Mouse (Mus musculus) heart, embryonic 14.5 days (tissue): ENCODE measurements around the gene Il6st. TPM values are rescaled to one million over a fixed set of nuclear protein-coding genes. Genes with fewer than 3 reads are reported as not detected.

Experiments
- ATAC-seq: fragments of 200-750 bp; cut with Nextera tagmentation; 2 replicates; pipeline ENCODE4 v1.8.0; 2017; ENCODE audit warnings: low read depth, moderate TSS enrichment; ENCODE audit not compliant: insufficient number of reproducible peaks, insufficient read depth, low FRiP score
- H3K27ac ChIP-seq, 2 experiments: fragments of 200-500 bp in 1 of 2; fragments of 300-500 bp in 1 of 2; sonication (generic) in 1 of 2; replicated peaks in 1 of 2; 2 replicates each; pipeline ENCODE4 v1.5.1; 2012 to 2014; ENCODE audit warnings: low read depth in 2 of 2, low read length in 2 of 2, control low read depth in 1 of 2, mild to moderate bottlenecking in 1 of 2, mixed read lengths in 1 of 2; ENCODE audit not compliant: control insufficient read depth in 1 of 2, insufficient read depth in 1 of 2
- H3K27me3 ChIP-seq: fragments of 300-500 bp; sonication (generic); 2 replicates; pipeline ENCODE4 v1.6.1; 2014; ENCODE audit warnings: mild to moderate bottlenecking, low read length, control low read depth; ENCODE audit not compliant: control insufficient read depth, insufficient read depth
- H3K36me3 ChIP-seq: fragments of 300-500 bp; sonication (generic); 2 replicates; pipeline ENCODE4 v1.6.1; 2014; ENCODE audit warnings: mild to moderate bottlenecking, control low read depth, low read length, mixed read lengths; ENCODE audit not compliant: control insufficient read depth, insufficient read depth
- H3K4me1 ChIP-seq, 2 experiments: fragments of 200-500 bp in 1 of 2; fragments of 300-500 bp in 1 of 2; sonication (generic) in 1 of 2; 2 replicates each; pipeline ENCODE4 v1.6.1; 2012 to 2014; ENCODE audit warnings: low read length in 2 of 2, control low read depth in 1 of 2, mixed read lengths in 1 of 2; ENCODE audit not compliant: control insufficient read depth in 2 of 2, insufficient read depth in 2 of 2
- H3K4me2 ChIP-seq: fragments of 300-500 bp; sonication (generic); 2 replicates; pipeline ENCODE4 v1.6.1; 2014; ENCODE audit warnings: mild to moderate bottlenecking, low read length
- H3K4me3 ChIP-seq, 2 experiments: fragments of 200-500 bp in 1 of 2; fragments of 300-500 bp in 1 of 2; sonication (generic) in 1 of 2; 2 replicates each; pipeline ENCODE4 v1.5.1; 2012 to 2014; ENCODE audit warnings: low read length in 2 of 2, mild to moderate bottlenecking in 2 of 2, control low read depth in 1 of 2, low read depth in 1 of 2, moderate library complexity in 1 of 2; ENCODE audit not compliant: control insufficient read depth in 1 of 2, insufficient read depth in 1 of 2
- H3K9ac ChIP-seq: fragments of 300-500 bp; sonication (generic); 2 replicates; pipeline ENCODE4 v1.6.1; 2014; ENCODE audit warnings: mild to moderate bottlenecking, low read length
- H3K9me3 ChIP-seq: fragments of 300-500 bp; sonication (generic); 2 replicates; pipeline ENCODE4 v1.6.1; 2016; ENCODE audit warnings: low read length, control low read depth; ENCODE audit not compliant: control insufficient read depth
- WGBS: fragments of 180-500 bp; shearing (Covaris S2); extraction: QIAGEN DNeasy Blood & Tissue Kit; methylation state at CpG from one replicate; pipeline ENCODE4 v1.1.7; 2014; 5-methylcytosine and 5-hydroxymethylcytosine counted together
- polyA plus RNA-seq: library from polyadenylated mRNA; unstranded; fragments of >200 nt; fragmentation: Nextera tagmentation; extraction: Ambion mirVana; gene quantifications from 2 replicates; pipeline ENCODE4 v1.2.1, GENCODE M21; 2014

Gene Il6st
- polyA plus RNA-seq, 1 experiment from 2014 or later, result 60.6 TPM

GRCm38 (mm10) chr13:112436288-112436687 lies 27.6 kb upstream of the Il6st start:
- no peak for ATAC-seq

DNA sequence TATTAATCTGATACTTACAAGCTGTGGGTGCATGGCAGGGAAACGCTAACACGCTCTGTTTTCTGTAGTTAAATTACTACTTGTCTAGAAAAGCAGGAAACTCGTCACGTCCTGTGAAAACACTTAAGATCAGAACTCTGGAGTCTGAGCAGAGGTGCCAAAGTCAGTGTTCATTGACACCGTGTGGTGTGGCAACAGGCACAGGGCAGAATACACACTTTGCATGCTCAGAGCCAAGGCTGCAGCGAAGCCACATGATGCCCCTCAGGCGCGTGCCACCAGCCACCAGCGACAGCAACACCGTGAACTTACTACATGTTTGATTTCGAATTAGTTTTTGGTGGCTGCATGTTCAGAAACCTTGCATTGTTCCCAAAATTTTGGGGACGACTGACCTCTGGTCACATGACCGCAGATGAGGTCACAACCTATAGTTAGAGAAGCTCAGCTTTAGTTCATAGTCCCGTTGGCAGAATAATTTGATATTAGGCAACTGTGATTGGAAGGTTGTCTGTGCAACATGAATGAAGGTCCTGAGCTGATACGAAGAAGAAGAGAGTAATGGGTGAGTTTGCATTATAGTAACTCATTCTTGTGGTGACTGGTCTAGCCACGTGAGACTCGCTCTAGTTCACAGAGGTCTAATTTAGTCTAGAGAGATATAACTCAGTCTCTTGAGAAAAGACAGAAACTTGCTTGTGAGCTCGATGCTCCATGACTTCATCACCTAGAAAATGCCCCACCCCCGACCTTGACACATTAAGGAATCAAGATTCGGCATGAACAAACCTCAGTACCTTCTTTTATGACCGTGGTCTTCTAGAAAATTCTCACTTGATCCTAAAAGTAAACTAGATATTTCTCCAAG lies 25.6 kb upstream of the Il6st start:
- 79% methylated on average over 21 of the region's 21 CpGs for WGBS
- H3K27ac ChIP-seq, result no peak overlapping the region
- no peak overlapping the region for H3K4me2 ChIP-seq

More at GRCm38 (mm10) chr13:112436288-112436687, 27.6 kb upstream of the Il6st start:
- H3K27me3 ChIP-seq, result no peaks in the 10 kb centered on the region
- H3K36me3 ChIP-seq, result no peaks in the 10 kb centered on the region
- H3K4me1 ChIP-seq, result peaks cover 21 to 34% of the 10 kb centered on the region in 2 experiments
- no peak overlapping the region for H3K4me2 ChIP-seq
- WGBS, result 86% methylated on average over 7 of the region's 7 CpGs
- no peak overlapping the region for H3K9ac ChIP-seq
- H3K9me3 ChIP-seq, result no peaks in the 10 kb centered on the region
- H3K4me3 ChIP-seq, result no peak overlapping the region
- H3K27ac ChIP-seq, result no peak overlapping the region

GRCm38 (mm10) chr13:112439105-112439818 lies 24.6 kb upstream of the Il6st start:
- H3K4me1 ChIP-seq, result peaks cover 16 to 24% of the 10 kb centered on the region in 2 experiments
- H3K4me3 ChIP-seq, result peak overlapping the region in 1 of 2 experiments; percentile 26; a peak in 3 of 4 replicates
- H3K36me3 ChIP-seq, result no peaks in the 10 kb centered on the region
- whole genome bisulfite sequencing, result 14% methylated on average over 15 of the region's 15 CpGs
- no peaks in the 10 kb centered on the region for H3K9me3 ChIP-seq
- no peaks in the 10 kb centered on the region for H3K27me3 ChIP-seq
- ATAC-seq, result peak; percentile 59
- H3K9ac ChIP-seq, result peak overlapping the region; percentile 50
- peak overlapping the region; percentile 77 to 84 for H3K27ac ChIP-seq
- peak overlapping the region; percentile 65 for H3K4me2 ChIP-seq

More for the DNA sequence above, 25.6 kb upstream of the Il6st start:
- no peaks in the 10 kb centered on the region for H3K27me3 ChIP-seq
- H3K4me3 ChIP-seq, result no peak overlapping the region
- no peaks in the 10 kb centered on the region for H3K9me3 ChIP-seq
- H3K9ac ChIP-seq, result no peak overlapping the region
- no peaks in the 10 kb centered on the region for H3K36me3 ChIP-seq
- H3K4me1 ChIP-seq, result peaks cover 19 to 27% of the 10 kb centered on the region in 2 experiments
- no peak for ATAC-seq

- H3K36me3 ChIP-seq, result no peaks in the 10 kb centered on the region
- H3K4me1 ChIP-seq, result peaks cover 16 to 24% of the 10 kb centered on the region in 2 experiments
- ATAC-seq, result peak; percentile 57; the same call in 1 of the 2 replicates
- H3K4me3 ChIP-seq, result peak overlapping the region; percentile 21 to 26
- no peaks in the 10 kb centered on the region for H3K27me3 ChIP-seq
- peak overlapping the region; percentile 77 to 84 for H3K27ac ChIP-seq
- H3K9me3 ChIP-seq, result no peaks in the 10 kb centered on the region
- peak overlapping the region; percentile 65 for H3K4me2 ChIP-seq
- peak overlapping the region; percentile 50 for H3K9ac ChIP-seq
- 16% methylated on average over 9 of the region's 9 CpGs for WGBS
These were observed 23.9 kb upstream of the Il6st start for GRCm38 (mm10) chr13:112439917-112440361.

DNA sequence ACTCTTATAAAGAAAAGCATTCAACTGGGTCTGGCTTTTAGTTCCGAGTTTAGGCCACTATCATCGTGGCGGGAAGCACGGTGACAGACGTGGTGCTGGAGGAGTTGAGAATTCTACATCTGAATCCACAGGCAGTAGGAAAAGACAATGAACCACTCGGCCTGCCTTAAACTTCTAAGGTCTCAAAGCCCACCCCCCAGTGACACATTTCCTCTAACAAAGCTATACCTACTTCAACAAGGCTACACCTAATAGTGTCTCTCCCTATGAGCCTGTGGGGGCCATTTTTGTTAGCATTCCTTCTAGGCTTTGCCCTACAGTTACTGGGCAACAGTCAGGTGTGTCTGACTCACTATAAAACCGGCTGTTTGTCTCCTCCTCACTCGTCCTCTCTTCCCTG lies 23.2 kb upstream of the Il6st start:
- Histone ChIP-seq H3K27me3 (no peaks in the 10 kb centered on the region), H3K4me3 (no peak overlapping the region), H3K4me2 (no peak overlapping the region), H3K36me3 (no peaks in the 10 kb centered on the region), H3K27ac (peak overlapping the region in 1 of 2 experiments; percentile 77; a peak in 3 of 4 replicates), H3K9me3 (no peaks in the 10 kb centered on the region), H3K4me1 (peaks cover 12 to 19% of the 10 kb centered on the region in 2 experiments), H3K9ac (no peak overlapping the region)
- 67% methylated on average over 8 of the region's 8 CpGs for WGBS
- no peak for ATAC-seq

GRCm38 (mm10) chr13:112442867-112443529 lies 20.9 kb upstream of the Il6st start:
- 74% methylated on average over 7 of the region's 7 CpGs for WGBS
- Histone ChIP-seq H3K27me3 (no peaks in the 10 kb centered on the region), H3K4me3 (no peak overlapping the region), H3K9ac (no peak overlapping the region), H3K4me2 (no peak overlapping the region), H3K4me1 (peaks cover 11 to 15% of the 10 kb centered on the region in 2 experiments), H3K9me3 (no peaks in the 10 kb centered on the region), H3K36me3 (no peaks in the 10 kb centered on the region), H3K27ac (no peak overlapping the region)
- ATAC-seq, result no peak

- whole genome bisulfite sequencing, result 81% methylated on average over 8 of the region's 8 CpGs
- no peaks in the 10 kb centered on the region for H3K27me3 ChIP-seq
These were observed 16.7 kb upstream of the Il6st start for GRCm38 (mm10) chr13:112447108-112447665.

More at GRCm38 (mm10) chr13:112447108-112447665, 16.7 kb upstream of the Il6st start:
- no peak overlapping the region for H3K4me3 ChIP-seq
- H3K27ac ChIP-seq, result no peak overlapping the region
- H3K4me1 ChIP-seq, result no peaks in the 10 kb centered on the region
- H3K9me3 ChIP-seq, result no peaks in the 10 kb centered on the region
- no peak overlapping the region for H3K4me2 ChIP-seq
- no peak overlapping the region for H3K9ac ChIP-seq
- H3K36me3 ChIP-seq, result no peaks in the 10 kb centered on the region
- ATAC-seq, result no peak
